Mouse (Mus musculus): Measurements from ENCODE around the gene Srrm3. TPM values are rescaled to one million over a fixed set of nuclear protein-coding genes. Genes with fewer than 3 reads are reported as not detected.

Srrm3 gene
- total RNA-seq, 2 experiments from 2014 or later: 73.7 to 79.8 TPM

GRCm38 (mm10) chr5:135916051-135916565 is 109.4 kb downstream of the Srrm3 start:
- DNase-seq (ENCODE audit: extremely low spot score in 1 of 2, low spot score in 2 of 2): no peak
- intact Hi-C loops (cut with DNase I): no loop called here

GRCm38 (mm10) chr5:135916601-135917000 is 109.9 kb downstream of the Srrm3 start:
- DNase-seq (ENCODE audit: extremely low spot score in 1 of 2, low spot score in 2 of 2): no peak
- intact Hi-C loops (cut with DNase I): no loop called here

GRCm38 (mm10) chr5:135917327-135918058 is 110.8 kb downstream of the Srrm3 start:
- no peak for DNase-seq (ENCODE audit: extremely low spot score in 1 of 2, low spot score in 2 of 2)
- intact Hi-C loops (cut with DNase I): no loop called here

GRCm38 (mm10) chr5:135918059-135918437 is 111.4 kb downstream of the Srrm3 start:
- intact Hi-C loops (cut with DNase I): no loop called here
- no peak for DNase-seq (ENCODE audit: extremely low spot score in 1 of 2, low spot score in 2 of 2)

- no peak for DNase-seq (ENCODE audit: extremely low spot score in 1 of 2, low spot score in 2 of 2)
- intact Hi-C loops (cut with DNase I): no loop called here
Measured at GRCm38 (mm10) chr5:135918593-135918992, 111.9 kb downstream of the Srrm3 start.

DNA sequence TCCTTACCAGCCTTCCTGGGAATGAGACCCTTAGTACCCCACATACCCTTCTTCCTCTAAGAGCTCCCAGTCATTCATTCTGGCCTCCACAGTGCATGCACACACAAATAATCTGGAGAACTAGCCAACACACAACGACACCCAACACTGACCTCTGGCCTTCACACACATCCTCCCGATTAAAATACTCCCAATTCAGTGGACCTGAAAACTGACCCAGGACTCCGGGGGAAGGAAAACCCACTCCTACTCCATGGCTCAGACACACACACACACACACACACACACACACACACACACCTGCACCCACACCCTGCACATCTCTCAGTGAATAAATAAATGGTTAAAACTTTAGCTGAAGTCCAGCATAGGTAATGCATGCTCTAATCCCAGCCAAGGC is 113.2 kb downstream of the Srrm3 start:
- no peak for DNase-seq (ENCODE audit: extremely low spot score in 1 of 2, low spot score in 2 of 2)
- intact Hi-C loops (cut with DNase I): no loop called here

DNA sequence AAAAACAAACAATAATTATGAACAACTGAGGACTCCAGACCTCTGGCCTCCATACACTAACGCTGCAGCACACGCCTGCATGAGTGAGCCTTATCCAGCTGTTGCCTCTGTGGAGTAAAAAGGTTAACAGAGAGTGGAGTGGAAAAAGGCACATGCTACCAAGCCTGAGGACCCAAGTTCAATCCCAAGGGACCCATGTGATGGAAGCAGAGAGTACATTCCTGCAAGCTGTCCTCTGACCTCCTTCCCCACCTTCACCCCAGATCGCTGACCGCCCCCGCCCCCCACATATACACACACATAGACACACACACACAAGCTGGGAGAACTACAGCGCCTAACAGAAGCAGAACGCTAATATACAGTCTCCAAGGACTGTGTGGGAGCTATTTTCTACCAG is 117.2 kb downstream of the Srrm3 start:
- DNase-seq (ENCODE audit: extremely low spot score in 1 of 2, low spot score in 2 of 2): no peak
- intact Hi-C loops (cut with DNase I): no loop called here

Small RNAs within 50 kb of the gene (microRNA-seq; reads per million reads assigned to microRNA genes)
- not detected for gene Gm23268

Other genes starting within 250 kb of the Srrm3 start
- not detected for gene Ccl26, start 243.3 kb upstream of the Srrm3 start, total RNA-seq (2021)
- gene Ccl24, start 233.8 kb upstream of the Srrm3 start, total RNA-seq (2021): under 1 TPM in 1 of 2 experiments, not detected in 1; 0.28 TPM
- 10 to 100 TPM; 77.6 to 82.7 TPM for gene Rhbdd2, start 174.3 kb upstream of the Srrm3 start, total RNA-seq (2021)
- 10 to 100 TPM; 68.2 to 70.0 TPM for gene Por, start 136.9 kb upstream of the Srrm3 start, total RNA-seq (2021)
- 10 to 100 TPM; 20.7 to 22.0 TPM for gene Tmem120a, start 62.4 kb upstream of the Srrm3 start, total RNA-seq (2021)
- not detected for gene Styxl1, start 28.5 kb upstream of the Srrm3 start, total RNA-seq (2021)
- gene Mdh2, start 28.4 kb upstream of the Srrm3 start, total RNA-seq (2021): 100 to 1,000 TPM; 476 to 478 TPM
- 1 to 10 TPM; 4.3 to 4.6 TPM for gene Hspb1, start 81.0 kb downstream of the Srrm3 start, total RNA-seq (2021)
- 1,000 to 10,000 TPM; 1,621 to 1,667 TPM for gene Ywhag, start 127.7 kb downstream of the Srrm3 start, total RNA-seq (2021)
- 1 to 10 TPM; 1.7 to 4.0 TPM for gene Ssc4d, start 167.6 kb downstream of the Srrm3 start, total RNA-seq (2021)
- gene Zp3, start 173.2 kb downstream of the Srrm3 start, total RNA-seq (2021): not detected
- gene Dtx2, start 187.9 kb downstream of the Srrm3 start, total RNA-seq (2021): 1 to 10 TPM; 9.3 to 9.4 TPM
- not detected for gene Upk3b, start 231.6 kb downstream of the Srrm3 start, total RNA-seq (2021)
- not detected for gene Upk3bl, start 247.6 kb downstream of the Srrm3 start, total RNA-seq (2021)

Data from left cerebral cortex, postnatal 10 days (tissue).